Mouse (Mus musculus) small intestine, adult 2 months (tissue): Measurements from ENCODE around the gene Mtap. TPM values are rescaled to one million over a fixed set of nuclear protein-coding genes. Genes with fewer than 3 reads are reported as not detected.

Experiments used
- H3K27ac ChIP-seq: fragments of 200-500 bp; 2 replicates; pipeline ENCODE4 v1.5.1; 2012; ENCODE audit warnings: low read depth, low read length, control low read depth, inconsistent platforms; ENCODE audit not compliant: insufficient read depth
- H3K27me3 ChIP-seq: fragments of 200-500 bp; 2 replicates; pipeline ENCODE4 v1.6.1; 2012; ENCODE audit warnings: mild to moderate bottlenecking, moderate library complexity, low read length, inconsistent platforms; ENCODE audit not compliant: control insufficient read depth, insufficient read depth
- H3K36me3 ChIP-seq: fragments of 200-500 bp; 2 replicates; pipeline ENCODE4 v1.6.1; 2012; ENCODE audit warnings: mild to moderate bottlenecking, low read length, control low read depth, inconsistent platforms; ENCODE audit not compliant: control insufficient read depth, insufficient read depth
- H3K4me1 ChIP-seq: fragments of 200-500 bp; 2 replicates; pipeline ENCODE4 v1.6.1; 2012; ENCODE audit warnings: low read length, inconsistent platforms, mixed read lengths; ENCODE audit not compliant: control insufficient read depth, insufficient read depth, insufficient read length
- H3K4me3 ChIP-seq: fragments of 200-500 bp; 2 replicates; pipeline ENCODE4 v1.5.1; 2012; ENCODE audit warnings: low read depth, mild to moderate bottlenecking, control low read depth, inconsistent platforms, low read length, moderate library complexity
- CTCF ChIP-seq: fragments of 200-500 bp; IDR thresholded peaks from 2 replicates; pipeline ENCODE4 v1.5.1; 2012; ENCODE audit warnings: low read depth, mild to moderate bottlenecking, control low read depth, inconsistent platforms, low read length, moderate library complexity, mixed read lengths; ENCODE audit not compliant: insufficient replicate concordance, insufficient read length; ENCODE audit errors: extremely low read depth
- POLR2A ChIP-seq: fragments of 200-500 bp; IDR thresholded peaks from 2 replicates; pipeline ENCODE4 v1.6.1; 2012; ENCODE audit warnings: low read depth, mild to moderate bottlenecking, control low read depth, inconsistent platforms, low read length, moderate library complexity
- WGBS: fragments of 180-500 bp; shearing (Covaris S2); methylation state at CpG from one replicate; pipeline ENCODE4 v1.1.7; 2018; 5-methylcytosine and 5-hydroxymethylcytosine counted together
- polyA plus RNA-seq: library from polyadenylated mRNA; depleted of rRNA; stranded (reverse); fragments of >200 nt; gene quantifications from 2 replicates; pipeline ENCODE4 v1.2.3, GENCODE M21; 2012

Mtap gene
- polyA plus RNA-seq, 1 experiment: 0.87 TPM

DNA sequence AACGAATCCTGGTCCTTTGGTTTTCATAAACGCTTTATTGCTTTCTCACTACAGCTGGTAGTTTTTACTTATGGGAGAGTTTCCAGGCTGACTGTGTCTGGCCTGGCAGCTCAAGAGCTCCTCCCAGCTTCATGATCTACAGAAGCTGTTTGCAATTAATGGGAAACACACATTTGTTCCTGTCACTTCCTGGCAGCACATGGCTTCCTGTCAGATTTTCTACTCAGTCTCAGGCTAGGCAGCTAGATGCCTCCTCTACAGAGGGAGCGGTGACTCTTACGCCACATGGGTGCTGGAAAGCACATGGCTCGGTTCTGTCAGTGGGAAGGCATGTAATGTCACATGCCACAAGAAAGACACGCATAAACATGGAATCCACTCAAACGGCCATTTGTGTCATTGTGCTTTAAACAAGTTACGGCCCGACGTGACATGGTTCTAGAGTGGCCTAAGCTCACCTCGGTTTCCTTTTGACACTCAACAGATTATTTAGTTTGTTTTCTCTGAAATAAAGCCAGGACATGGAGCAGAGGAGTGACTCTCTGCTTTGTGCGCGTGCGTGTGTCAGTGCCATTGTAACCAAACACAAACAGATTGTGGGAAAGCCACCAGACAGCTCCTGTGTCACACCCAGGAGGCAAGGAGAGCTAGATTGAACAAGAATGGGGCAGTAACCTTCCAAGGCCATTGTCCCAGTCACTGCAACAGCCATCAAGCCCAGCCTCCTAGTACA is 36.1 kb downstream of the Mtap start:
- Histone ChIP-seq H3K4me3 (no peak overlapping the region), H3K4me1 (no peaks in the 10 kb centered on the region), H3K27ac (no peak overlapping the region), H3K36me3 (peaks cover 21% of the 10 kb centered on the region), H3K27me3 (no peaks in the 10 kb centered on the region)
- TF ChIP-seq CTCF (no peak), POLR2A (no peak)
- WGBS: 89% methylated on average over 14 of the region's 14 CpGs

- 56% methylated on average over 6 of the region's 6 CpGs for WGBS
- no peak overlapping the region for H3K4me3 ChIP-seq
- H3K27me3 ChIP-seq: no peaks in the 10 kb centered on the region
- no peak overlapping the region for H3K27ac ChIP-seq
- no peaks in the 10 kb centered on the region for H3K4me1 ChIP-seq
- peaks cover 20% of the 10 kb centered on the region for H3K36me3 ChIP-seq
- TF ChIP-seq CTCF (no peak), POLR2A (no peak)
Measured at GRCm38 (mm10) chr4:89177514-89178307, 40.8 kb downstream of the Mtap start.

DNA sequence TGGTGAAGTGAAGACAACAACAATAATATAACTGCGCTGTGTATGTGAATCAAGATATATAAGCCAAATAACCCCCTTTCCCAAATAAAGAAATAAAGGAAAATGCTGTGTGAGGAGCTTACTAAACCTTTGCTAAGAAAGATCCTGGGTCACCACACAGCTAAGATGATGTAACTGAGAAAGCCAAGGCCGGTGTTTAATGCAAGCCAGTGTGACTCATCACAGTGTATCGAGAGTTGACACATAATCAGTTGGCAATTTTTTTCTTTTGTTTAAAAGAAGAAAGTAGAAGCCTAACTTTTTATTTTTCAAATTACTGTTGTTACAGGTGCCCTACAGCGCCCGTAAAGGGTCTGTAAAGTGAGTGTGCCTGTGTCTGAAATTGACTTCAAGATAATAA is 43.2 kb downstream of the Mtap start:
- H3K27ac ChIP-seq: no peak overlapping the region
- no peaks in the 10 kb centered on the region for H3K27me3 ChIP-seq
- no peak overlapping the region for H3K4me3 ChIP-seq
- WGBS: 91% methylated on average over 5 of the region's 5 CpGs
- H3K4me1 ChIP-seq: no peaks in the 10 kb centered on the region
- no peak for TF ChIP-seq POLR2A
- TF ChIP-seq CTCF: no peak
- peaks cover 11% of the 10 kb centered on the region for H3K36me3 ChIP-seq

DNA sequence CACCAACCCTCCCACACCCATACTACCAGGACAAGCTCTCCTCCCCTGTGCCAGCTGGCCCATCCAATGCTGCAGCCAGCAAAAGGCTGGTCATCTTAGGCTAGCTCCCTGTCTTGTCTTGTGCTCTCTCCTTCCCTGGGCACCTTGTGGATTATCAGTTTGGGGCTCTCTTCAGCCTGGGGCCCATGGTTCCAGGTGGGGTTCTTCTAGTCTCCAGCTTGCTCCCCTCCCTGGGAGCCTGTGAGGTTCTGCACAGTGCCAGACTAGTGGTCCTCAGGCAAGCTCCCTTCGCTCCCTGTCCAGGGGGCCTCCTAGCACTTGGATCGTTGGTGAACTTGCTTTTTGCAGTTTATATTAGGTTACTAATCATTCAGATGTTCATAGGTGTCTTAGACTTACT is 44.7 kb downstream of the Mtap start:
- Histone ChIP-seq H3K4me1 (no peaks in the 10 kb centered on the region), H3K4me3 (no peak overlapping the region), H3K36me3 (peaks cover 5% of the 10 kb centered on the region), H3K27me3 (no peaks in the 10 kb centered on the region), H3K27ac (no peak overlapping the region)
- WGBS: 96% methylated on average over 2 of the region's 2 CpGs
- TF ChIP-seq CTCF (no peak), POLR2A (no peak)

DNA sequence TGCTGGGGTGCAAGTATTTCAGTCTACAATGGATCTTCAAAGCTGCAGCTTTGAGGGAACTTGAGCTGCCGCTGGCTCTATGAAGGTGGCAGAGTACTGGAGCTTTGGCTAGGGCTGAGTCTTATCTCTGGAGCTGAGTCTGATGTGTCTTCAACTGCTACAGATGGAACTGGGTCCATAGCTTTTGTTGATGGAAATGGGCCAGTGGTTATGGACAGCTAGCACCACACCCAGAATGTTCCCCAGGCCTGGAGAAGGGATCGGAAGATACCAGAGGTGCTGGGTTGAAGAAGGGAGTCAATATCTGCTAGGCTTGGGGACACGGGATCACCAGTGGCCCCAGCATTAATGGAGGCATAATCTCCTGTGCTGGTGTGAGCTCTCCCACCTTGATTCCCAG is 45.6 kb downstream of the Mtap start:
- WGBS: 94% methylated on average over 3 of the region's 3 CpGs
- H3K36me3 ChIP-seq: peaks cover 5% of the 10 kb centered on the region
- no peak overlapping the region for H3K27ac ChIP-seq
- no peak overlapping the region for H3K4me3 ChIP-seq
- TF ChIP-seq POLR2A (no peak), CTCF (no peak)
- no peaks in the 10 kb centered on the region for H3K27me3 ChIP-seq
- no peaks in the 10 kb centered on the region for H3K4me1 ChIP-seq

DNA sequence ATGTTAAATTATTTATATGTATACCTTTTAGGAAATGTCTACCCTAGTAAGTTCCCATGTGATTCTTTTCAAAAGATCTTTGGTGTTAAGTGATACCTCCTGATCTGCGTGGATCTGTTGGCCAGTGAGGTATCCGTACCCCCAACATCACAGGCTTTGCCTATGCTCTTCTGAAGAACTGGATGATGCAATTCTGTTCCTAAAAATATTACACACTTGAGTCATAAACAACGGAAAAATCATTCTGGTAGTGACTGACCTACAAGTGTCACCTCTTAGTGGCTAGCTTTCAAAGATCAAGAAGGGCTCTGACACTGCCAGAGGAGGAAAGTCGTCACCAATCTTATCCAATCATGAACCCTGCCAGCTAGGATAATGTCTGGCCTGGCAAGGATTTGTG is 58.6 kb downstream of the Mtap start:
- Histone ChIP-seq H3K27me3 (no peaks in the 10 kb centered on the region), H3K4me1 (no peaks in the 10 kb centered on the region), H3K27ac (no peak overlapping the region), H3K4me3 (no peak overlapping the region), H3K36me3 (no peaks in the 10 kb centered on the region)
- TF ChIP-seq POLR2A: no peak
- TF ChIP-seq CTCF: no peak
- WGBS: 76% methylated on average over 4 of the region's 4 CpGs

GRCm38 (mm10) chr4:89197128-89197527 is 60.2 kb downstream of the Mtap start:
- no peaks in the 10 kb centered on the region for H3K36me3 ChIP-seq
- H3K4me3 ChIP-seq: no peak overlapping the region
- H3K27me3 ChIP-seq: no peaks in the 10 kb centered on the region
- H3K27ac ChIP-seq: no peak overlapping the region
- TF ChIP-seq CTCF (no peak), POLR2A (no peak)
- no peaks in the 10 kb centered on the region for H3K4me1 ChIP-seq

DNA sequence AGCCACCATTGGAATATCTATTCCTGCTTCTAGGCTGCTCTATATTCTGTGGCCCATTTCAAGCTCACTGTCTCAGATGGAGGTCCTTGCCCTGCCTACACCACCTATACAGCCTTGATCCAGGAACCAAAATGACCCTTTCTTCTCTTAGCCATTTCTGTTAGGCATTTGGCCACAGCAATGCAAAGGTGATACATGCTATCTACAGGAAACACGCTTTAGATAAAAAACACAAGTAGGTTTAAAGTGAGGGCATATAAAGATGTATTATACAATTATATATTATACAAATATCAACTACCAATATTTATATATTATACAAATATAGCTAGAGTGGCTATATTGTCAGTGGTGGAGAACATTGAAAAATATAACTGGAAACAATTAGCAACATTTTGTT is 63.9 kb downstream of the Mtap start:
- WGBS: 90% methylated on average over 1 of the region's 1 CpGs
- no peaks in the 10 kb centered on the region for H3K36me3 ChIP-seq
- H3K27ac ChIP-seq: no peak overlapping the region
- no peaks in the 10 kb centered on the region for H3K4me1 ChIP-seq
- H3K27me3 ChIP-seq: no peaks in the 10 kb centered on the region
- TF ChIP-seq CTCF (no peak), POLR2A (no peak)
- H3K4me3 ChIP-seq: no peak overlapping the region
